Mouse (Mus musculus) testis, adult 10 weeks (tissue): Measurements from ENCODE around the gene Pex6. TPM values are rescaled to one million over a fixed set of nuclear protein-coding genes. Genes with fewer than 3 reads are reported as not detected.

Experiments
- polyA plus RNA-seq: library from polyadenylated mRNA; stranded (reverse); fragments of 350-450 nt; fragmentation: Illumina TruSeq; extraction: RNeasy Lipid Tissue Mini Kit (QIAGEN cat#74804); gene quantifications from one replicate; pipeline ENCODE4 v1.2.3, GENCODE M21; 2014; ENCODE audit warnings: low read depth, low replicate concordance

Pex6 gene
- 0.85 TPM for polyA plus RNA-seq

GRCm38 (mm10) chr17:46710959-46711597, at the start of gene Pex6:
Gene Pex6 (plus strand): TSS chr17:46711463.

DNA sequence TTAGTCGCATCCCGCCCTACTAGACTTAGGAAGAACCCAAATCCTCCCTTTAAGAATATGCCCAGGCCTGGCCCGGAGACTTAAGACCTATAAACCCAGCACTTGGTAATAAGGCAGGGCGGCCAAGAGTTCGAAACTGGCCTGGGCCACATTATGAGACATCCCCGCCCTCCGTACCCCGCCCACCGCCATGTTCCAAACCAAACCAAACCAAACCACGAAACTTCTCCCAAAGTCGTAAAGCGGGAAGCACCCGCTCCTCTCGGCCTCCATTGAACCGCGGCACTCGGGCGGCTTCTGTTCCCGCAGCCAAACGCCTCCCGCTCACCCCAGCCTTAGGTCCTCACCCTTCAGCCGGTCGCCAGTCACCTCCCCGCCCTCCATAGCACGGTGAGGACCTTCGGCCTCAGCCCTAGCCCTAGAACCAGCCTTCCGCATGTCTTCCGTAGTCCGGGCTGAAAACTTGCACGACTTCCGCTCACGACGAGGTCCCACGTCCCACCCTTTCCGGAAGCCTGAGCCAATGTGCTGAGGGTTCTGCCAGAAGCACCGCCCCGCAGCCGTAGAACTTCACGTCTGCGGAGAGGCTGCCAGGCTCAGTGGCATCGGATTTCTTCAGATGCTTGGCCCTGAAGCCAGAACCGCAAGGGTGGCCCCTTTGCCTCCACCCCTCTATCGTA, 37.3 kb upstream of the Pex6 start, which contains the start of gene Rrp36:
Gene Rrp36, minus strand, starts transcription at position 503 of the 680 bp plus-strand sequence.

DNA sequence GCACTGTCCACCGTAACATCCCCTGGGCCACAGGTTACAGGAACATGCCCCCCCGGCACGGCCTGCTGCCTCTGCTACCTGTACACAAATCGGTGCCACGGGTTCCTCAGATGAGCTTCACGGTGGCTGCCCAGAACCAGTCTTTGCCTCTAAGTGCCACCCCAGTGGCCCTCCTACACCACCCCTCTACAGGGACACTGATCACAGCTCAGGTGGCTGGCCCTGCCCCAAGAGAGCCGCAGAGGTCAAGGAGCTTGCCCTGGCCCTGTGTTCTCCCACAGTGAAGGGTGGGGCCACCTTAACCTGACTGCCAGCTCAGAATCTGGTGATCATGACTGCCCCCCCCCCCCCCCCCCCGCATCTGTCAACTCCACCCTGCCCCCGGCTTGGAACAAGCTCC, 32.8 kb upstream of the Pex6 start, which contains the start of gene Mea1:
Gene Mea1, plus strand, starts transcription at position 378 of the 400 bp plus-strand sequence.

GRCm38 (mm10) chr17:46680760-46681373, 30.4 kb upstream of the Pex6 start, which contains the start of gene Klhdc3:
Gene Klhdc3 (minus strand): TSS chr17:46680914.

GRCm38 (mm10) chr17:46704887-46705835, 6.1 kb upstream of the Pex6 start, which contains the start of gene Ppp2r5d:
Gene Ppp2r5d (minus strand): TSS chr17:46705111.

DNA sequence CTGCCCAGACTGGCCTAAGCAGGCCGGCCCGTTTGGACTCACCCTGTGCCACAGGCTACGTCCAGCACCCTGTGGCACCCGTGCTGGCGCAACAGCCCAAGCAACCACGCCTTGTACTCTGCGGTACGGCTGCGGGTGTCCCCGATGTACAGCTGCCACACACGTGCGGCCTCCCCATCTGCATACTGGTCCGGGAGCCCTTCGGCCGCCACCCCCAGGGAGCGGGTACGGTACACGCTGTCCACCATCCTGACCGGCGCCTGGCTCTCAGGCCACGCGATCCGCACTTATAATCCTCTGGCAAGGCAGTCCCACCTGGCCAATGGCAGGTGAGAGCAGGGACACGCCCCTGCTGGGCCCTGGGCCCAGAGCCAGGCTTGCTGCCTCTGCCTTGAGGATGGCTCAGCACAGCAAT, 17.6 kb downstream of the Pex6 start, which contains the start of gene Gnmt:
Gene Gnmt, minus strand, starts transcription at position 265 of the 415 bp plus-strand sequence.

DNA sequence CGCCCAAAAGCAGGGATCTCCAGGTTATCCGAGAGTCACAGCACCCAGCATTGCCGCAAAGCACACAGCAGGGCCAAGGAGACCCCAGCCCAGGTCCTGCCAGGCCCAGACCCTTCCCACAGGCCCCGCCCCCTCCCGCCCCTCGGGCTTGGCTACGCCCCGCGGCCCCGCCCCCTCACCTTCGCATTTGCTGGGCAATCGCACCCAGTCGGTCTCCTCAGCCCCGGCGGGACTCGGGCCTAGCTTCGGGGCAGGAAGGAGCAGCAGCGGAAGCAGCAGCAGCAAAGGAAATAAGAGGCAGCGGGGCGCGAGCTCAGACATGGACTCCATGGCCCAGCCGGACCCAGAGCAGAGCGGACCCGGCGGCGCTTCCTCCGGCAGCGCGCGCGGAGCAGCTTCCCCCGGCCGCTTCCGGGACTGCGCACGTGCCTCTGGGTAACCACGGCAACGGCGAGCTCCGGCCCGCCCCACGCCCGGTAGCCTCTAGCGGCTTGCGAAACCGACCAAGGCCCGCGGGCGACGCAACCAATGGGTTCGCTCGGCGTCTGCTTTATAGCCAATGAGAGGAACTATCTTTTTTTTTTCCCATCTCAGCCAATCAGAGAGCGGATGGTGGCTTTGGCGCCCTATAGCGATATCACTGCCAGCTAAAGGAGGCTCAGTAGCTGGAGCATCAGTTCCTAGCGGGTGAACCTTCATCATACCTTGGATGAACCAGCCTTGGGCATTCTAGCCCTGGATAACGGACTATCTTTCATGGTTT, 40.7 kb downstream of the Pex6 start, which contains the start of gene Cnpy3:
Gene Cnpy3, minus strand, starts transcription at position 421 of the 763 bp plus-strand sequence.

GRCm38 (mm10) chr17:46763544-46763943, 52.3 kb downstream of the Pex6 start, which contains the start of gene Ptcra:
Gene Ptcra (minus strand): TSS chr17:46763712.

DNA sequence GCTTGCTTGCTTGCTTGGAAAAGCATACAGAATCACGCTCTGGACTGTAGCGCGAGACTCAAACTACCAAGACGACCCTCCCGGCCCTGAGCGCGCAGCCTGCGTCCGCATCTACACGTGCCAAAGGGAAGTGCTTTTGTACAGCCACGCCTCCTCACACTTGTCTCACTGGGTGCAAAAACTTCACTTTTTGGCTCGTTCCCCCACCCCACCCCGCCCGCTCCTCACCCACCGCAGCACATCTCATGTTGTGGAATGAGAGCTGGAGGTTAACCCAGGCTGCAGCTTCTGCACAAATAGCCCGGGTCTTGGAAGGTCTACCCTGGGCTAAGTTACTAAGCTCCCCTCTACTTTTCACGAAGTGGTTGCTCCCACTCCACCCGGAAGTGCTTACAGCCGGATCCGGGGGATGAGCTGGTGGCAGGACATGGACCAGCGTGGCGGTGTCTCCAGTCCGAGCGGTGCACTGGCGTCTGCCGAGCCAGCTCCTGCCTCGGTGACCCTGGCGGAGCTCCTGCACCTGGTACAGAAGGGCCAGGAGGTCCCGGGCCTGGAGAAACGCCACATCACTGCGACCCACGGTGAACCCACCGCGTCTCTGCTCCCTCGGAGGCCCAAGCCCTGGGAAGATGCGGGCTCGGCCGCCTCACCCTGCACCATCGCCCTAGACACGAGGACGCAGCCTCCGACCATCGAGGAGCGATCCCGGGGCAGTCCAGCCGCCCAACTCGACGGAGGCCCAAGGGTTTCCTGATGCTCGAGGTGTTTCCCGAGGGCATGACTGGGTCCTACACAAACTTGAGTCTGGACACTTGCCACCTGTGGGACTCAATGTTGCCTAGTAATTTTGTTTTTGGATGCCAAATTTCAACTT, 61.4 kb downstream of the Pex6 start, which contains the start of gene 2310039H08Rik:
Gene 2310039H08Rik, plus strand, starts transcription at position 232 of the 874 bp plus-strand sequence.

Other genes with a start within 250 kb of the Pex6 start
- gene Ttbk1, start 223.8 kb upstream of the Pex6 start, polyA plus RNA-seq: 3.8 TPM
- 3.1 TPM for gene Dnph1, start 214.8 kb upstream of the Pex6 start, polyA plus RNA-seq
- 2.6 TPM for gene Cul9, start 165.1 kb upstream of the Pex6 start, polyA plus RNA-seq
- 0.36 TPM for gene Srf, start 155.3 kb upstream of the Pex6 start, polyA plus RNA-seq
- gene Ptk7, start 82.0 kb upstream of the Pex6 start, polyA plus RNA-seq: 0.04 TPM
- gene Klc4, start 65.4 kb upstream of the Pex6 start, polyA plus RNA-seq: 0.22 TPM
- 1.8 TPM for gene Mrpl2, start 65.2 kb upstream of the Pex6 start, polyA plus RNA-seq
- 0.11 TPM for gene Cul7, start 61.1 kb upstream of the Pex6 start, polyA plus RNA-seq
- gene Rrp36, start 37.1 kb upstream of the Pex6 start, polyA plus RNA-seq: 1.1 TPM
- 131 TPM for gene Mea1, start 32.7 kb upstream of the Pex6 start, polyA plus RNA-seq
- gene Klhdc3, start 30.5 kb upstream of the Pex6 start, polyA plus RNA-seq: 36.7 TPM
- 2.8 TPM for gene Ppp2r5d, start 6.4 kb upstream of the Pex6 start, polyA plus RNA-seq
- gene Gnmt, start 17.7 kb downstream of the Pex6 start, polyA plus RNA-seq: not detected
- 0.95 TPM for gene Cnpy3, start 40.8 kb downstream of the Pex6 start, polyA plus RNA-seq
- gene Ptcra, start 52.2 kb downstream of the Pex6 start, polyA plus RNA-seq: not detected
- gene 2310039H08Rik, start 61.2 kb downstream of the Pex6 start, polyA plus RNA-seq: 14.5 TPM
- gene Rpl7l1, start 71.2 kb downstream of the Pex6 start, polyA plus RNA-seq: 20.1 TPM
- gene Bicral, start 147.0 kb downstream of the Pex6 start, polyA plus RNA-seq: 7.7 TPM
- gene Tbcc, start 179.2 kb downstream of the Pex6 start, polyA plus RNA-seq: 7.8 TPM
- gene Prph2, start 199.0 kb downstream of the Pex6 start, polyA plus RNA-seq: 0.99 TPM